Mouse (Mus musculus) NIH3T3 (cell line): ENCODE measurements around the gene Tmeff1.
A peak's percentile ranks its signal among the peaks of the same experiment; 100 is the strongest.
"Not testable (repeated sequence)": the region's sequence is repeated elsewhere in the genome, so short reads cannot be mapped to it uniquely, and the experiment has no call there.

ENCODE experiments used
- DNase-seq: peaks from one replicate; pipeline ENCODE4 v3.0.0-alpha.2; 2012; ENCODE audit warnings: low read depth

The Tmeff1 gene

DNA sequence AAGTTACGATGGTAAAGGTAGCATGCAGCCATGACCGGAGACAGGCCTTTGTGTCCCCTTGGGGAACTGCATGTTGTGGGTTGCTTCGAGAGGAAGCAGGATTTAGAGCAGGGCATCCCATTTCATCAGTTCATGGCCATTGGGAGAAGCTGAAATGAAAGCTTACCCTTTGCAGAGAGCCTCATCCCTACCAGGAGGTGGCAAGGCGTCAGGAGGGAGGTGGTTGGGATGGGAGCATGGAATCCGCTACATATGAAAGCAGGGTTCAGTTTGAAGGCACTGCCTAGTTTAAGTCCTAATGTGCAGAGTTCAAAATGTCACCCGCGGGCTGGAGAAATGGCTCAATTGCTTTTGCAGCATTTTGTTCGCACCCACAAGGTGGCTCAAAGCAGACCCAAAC is 92.3 kb downstream of the Tmeff1 start:
- DNase-seq, result no peak

DNA sequence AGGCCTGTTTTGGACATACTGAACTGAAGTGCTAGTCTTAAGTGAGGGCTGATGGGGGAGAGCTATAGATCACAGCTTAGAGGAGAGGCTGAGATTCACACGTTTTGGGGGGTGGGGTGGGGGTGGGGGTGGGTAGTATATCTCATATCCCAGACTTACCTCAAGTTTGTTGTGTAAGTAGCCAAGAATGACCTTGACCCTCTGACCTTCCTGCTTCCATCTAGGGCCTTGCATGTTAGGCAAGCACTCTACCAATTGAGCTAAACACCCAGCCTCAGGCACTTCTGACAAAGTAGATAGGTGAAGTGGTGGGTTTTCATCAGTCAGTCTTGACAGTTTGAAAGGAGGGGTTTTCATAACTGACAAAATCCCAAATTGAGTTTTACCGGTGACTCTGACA is 92.8 kb downstream of the Tmeff1 start:
- DNase-seq, result no peak

GRCm38 (mm10) chr4:48678793-48679192 is 93.8 kb downstream of the Tmeff1 start:
- DNase-seq, result no peak

DNA sequence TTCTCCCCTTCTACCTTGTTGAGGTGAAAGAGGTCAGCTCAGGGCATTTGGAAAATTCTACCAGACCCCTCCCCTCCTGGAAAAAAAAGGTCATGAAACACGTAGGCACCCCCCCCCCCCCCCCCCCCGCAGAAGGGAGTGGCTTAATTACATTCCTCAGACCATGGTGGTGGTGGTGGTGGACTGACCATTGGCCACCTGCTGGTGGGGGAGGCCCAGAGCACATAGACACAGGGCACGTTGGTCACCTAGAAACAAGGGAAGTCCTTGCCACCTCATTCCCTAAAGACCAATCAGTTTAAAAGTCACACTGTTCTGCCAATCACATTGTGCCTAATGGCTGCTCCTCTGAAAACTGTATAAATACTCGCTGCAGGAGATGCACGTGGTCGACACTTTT is 94.8 kb downstream of the Tmeff1 start:
- peak; percentile 14 for DNase-seq

DNA sequence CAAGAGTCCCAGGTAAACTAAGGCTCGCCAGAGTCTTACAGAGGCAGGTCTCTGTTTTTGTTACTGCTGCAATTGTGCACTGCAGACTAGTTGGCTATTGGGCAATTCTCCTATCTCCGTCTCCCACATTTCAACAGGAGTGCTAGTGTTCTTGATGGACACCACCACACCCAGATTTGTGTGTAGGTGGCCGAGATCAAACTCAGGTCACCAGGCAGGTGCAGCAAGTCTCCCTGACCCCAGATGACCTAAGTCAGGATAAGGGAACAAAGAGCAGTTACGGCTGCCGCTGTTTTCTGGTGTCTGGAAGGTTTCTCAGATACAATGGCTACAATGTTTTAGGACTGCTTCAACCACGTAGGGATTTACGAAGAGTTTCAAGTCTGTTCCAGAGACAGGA is 95.2 kb downstream of the Tmeff1 start:
- no peak for DNase-seq

DNA sequence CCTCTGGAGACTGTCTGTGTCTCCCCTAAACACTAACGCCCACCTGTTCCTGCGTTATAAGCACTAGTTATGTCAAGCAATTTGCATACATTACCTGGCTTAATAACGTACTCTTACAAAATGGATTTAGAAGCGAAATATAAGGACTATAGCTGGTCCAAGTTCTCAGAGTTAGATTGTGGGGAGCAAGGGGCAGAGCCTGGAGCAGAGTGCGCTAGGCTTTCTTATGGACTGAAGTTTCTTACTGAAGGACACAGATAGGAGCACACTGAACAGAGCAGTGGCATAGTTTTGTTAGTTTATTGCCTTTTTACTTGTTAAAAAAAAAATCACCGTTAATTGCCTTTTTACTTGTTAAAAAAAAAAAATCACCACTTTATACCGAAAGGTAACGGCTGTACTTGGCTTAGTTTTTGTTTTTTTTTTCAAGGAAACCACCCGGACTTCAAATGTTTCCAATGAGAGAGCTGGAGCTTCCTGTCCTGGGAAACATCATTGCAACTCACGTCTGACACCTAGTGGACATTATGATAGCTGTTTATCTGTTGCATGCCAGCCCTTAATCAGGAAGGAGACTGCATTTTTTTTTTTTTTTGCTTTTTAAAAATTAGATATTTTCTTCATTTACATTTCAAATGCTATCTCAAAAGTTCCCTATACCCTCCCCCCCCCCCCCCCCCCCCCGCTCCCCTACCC is 95.8 kb downstream of the Tmeff1 start:
- DNase-seq, result peak; percentile 93

DNA sequence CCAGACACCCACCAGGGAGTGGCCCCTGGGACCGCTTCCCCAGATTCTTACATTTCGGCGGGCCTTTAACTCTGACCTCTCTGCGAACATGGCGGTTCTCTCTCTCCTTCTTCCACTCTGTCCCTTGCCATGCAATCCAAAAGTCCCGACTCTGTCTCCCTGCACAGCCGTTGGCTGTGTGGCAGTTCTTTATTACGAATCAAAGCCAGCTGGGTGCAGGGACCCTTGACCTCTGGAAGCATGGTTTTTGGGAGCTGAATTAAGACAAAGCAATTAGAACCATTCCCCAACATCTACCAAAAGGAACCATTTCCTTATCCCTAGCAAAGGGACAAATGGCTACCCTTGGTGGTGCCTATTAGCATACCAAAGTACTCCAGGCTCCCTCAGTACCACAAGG is 98.2 kb downstream of the Tmeff1 start:
- DNase-seq, result no peak

- not testable (repeated sequence) for DNase-seq
Measured at GRCm38 (mm10) chr4:48683633-48684209, 98.7 kb downstream of the Tmeff1 start.

GRCm38 (mm10) chr4:48684593-48685187 is 99.7 kb downstream of the Tmeff1 start:
- no peak for DNase-seq

- no peak for DNase-seq
Measured at GRCm38 (mm10) chr4:48688148-48688547, 103.2 kb downstream of the Tmeff1 start.

DNA sequence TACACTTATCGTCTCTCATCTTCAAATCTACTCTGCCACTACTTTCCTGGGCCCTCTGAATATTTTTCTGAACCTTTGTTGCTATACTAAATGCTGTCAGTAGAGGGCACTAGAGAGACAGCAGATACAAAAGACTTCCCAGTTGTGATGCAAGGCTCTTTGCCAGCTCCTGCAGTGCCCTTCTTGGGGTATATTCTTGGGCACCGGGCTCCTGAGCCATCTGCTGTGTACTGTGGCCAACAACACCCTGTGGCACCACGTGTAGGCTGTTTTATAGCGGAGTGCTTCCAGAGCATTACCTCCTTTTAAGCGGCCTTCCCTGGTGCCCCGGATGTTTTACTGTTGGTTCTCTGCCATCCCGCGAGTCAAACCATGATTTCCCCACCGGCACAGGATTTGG is 105.7 kb downstream of the Tmeff1 start:
- DNase-seq, result peak; percentile 68

DNA sequence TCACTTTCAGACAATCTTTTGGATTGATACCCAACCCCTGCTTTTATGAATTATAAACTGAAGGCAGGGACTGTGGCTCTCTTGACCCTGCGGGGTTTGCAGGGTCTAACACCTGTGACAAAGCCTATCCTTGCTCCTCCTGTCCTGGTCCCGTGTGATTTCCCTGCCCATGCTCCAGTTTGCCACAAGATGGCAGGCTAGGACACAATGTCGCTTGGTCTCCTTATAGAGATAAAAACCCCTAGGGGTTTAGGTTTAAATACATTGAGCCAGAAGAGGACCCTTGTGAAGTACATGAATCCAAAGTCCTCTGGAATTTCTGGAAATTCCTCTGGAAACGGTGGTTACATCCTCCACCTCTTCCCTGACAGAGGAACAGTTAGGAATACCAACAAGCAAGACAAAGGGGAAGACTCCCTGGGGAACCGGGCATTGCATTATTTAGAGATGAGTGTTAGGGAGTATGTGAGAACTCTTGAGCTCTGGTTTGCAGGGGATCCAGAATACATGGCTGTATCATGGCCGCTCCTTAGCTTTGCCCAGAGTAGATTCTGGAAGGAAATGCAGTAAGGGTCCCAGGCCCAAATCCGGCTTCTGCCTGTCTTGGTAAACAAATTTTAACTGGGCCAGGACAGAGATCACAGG is 106.9 kb downstream of the Tmeff1 start:
- DNase-seq, result peak; percentile 75

GRCm38 (mm10) chr4:48692736-48693292 is 107.8 kb downstream of the Tmeff1 start:
- no peak for DNase-seq

GRCm38 (mm10) chr4:48696706-48697105 is 111.7 kb downstream of the Tmeff1 start:
- DNase-seq, result no peak

- DNase-seq, result no peak
Measured at GRCm38 (mm10) chr4:48697302-48697701, 112.3 kb downstream of the Tmeff1 start.
